ENCODE assay signal across 21 mouse cellular contexts in the genomic region with DNA sequence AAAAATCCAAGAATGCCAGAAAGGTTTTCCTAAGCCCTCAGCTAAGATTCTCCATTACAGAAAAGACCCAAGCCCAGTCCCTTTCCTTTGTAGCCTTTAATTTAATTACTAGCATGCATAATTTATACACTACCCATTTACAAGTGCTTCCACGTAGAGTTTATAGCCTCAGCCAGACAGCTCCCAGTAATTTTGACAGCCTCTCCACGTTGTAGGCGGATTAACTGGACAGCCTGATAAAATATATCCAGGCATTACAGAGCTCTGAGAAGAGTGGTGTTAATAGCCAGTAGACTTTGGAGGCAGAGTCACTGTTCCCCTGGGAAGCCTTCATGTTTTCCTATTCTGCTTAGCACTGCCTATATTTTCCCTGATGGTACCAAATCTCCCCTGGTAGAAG.
A peak's percentile ranks its signal among the peaks of the same experiment; 100 is the strongest.
DNase-seq lines count a peak whose midpoint lies in the region; ATAC-seq and TF ChIP-seq lines count a peak whose summit lies in the region.
"Had no signal": no experiment of that assay in that cellular context is flagged by ENCODE, and none has a peak within 500 bp of the region (broad histone marks: within the 10 kb centered on the region; RNA-seq: fewer than 3 reads in every experiment).

No protein-coding gene starts in this region.

- H3K36me3 ChIP-seq in midbrain, embryonic 12.5 days: no peaks in the 10 kb centered on the region
- H3K36me3 ChIP-seq in midbrain, embryonic 10.5 days: no peaks in the 10 kb centered on the region
- no peaks in the 10 kb centered on the region for H3K36me3 ChIP-seq in midbrain, embryonic 15.5 days (replicated peaks)
- H3K36me3 ChIP-seq: embryonic facial prominence, embryonic 13.5 days; heart, embryonic 15.5 days had no signal

- no peak for TF ChIP-seq POLR2A in brain, embryonic 14.5 days (IDR thresholded peaks at IDR 0.05; ENCODE audit: borderline replicate concordance, extremely low read depth, insufficient read depth, insufficient read length, poor library complexity, severe bottlenecking)

- peak; percentile 2 for DNase-seq in embryo, embryonic 11 days
- DNase-seq in embryo, embryonic 10.5 days (ENCODE audit: low spot score): no peak
- no peak for DNase-seq in midbrain, embryonic 10.5 days (ENCODE audit: low spot score)
- peak; percentile 55 for DNase-seq in brain, embryonic 14.5 days (ENCODE audit: low read depth)
- no peak for DNase-seq in ovary, postnatal 10 days (ENCODE audit: low spot score)
- no peak for DNase-seq in cerebellum, adult 11-12 months
- DNase-seq: adrenal gland, postnatal 25 days; B cell, adult 2 months; cerebellum, adult 8-10 months; cerebellum, postnatal 14 days; forebrain, postnatal 0 days; gastrocnemius, postnatal 14 days; heart, adult 2 months; heart, postnatal 14 days had no signal

- no peak for TF ChIP-seq CTCF in brain, embryonic 14.5 days (IDR thresholded peaks at IDR 0.05; ENCODE audit: borderline replicate concordance, extremely low read depth, insufficient read depth, insufficient read length)

- no peak overlapping the region for H3K4me2 ChIP-seq in midbrain, embryonic 12.5 days (replicated peaks)
- no peak overlapping the region for H3K4me2 ChIP-seq in midbrain, embryonic 15.5 days
- H3K4me2 ChIP-seq: embryonic facial prominence, embryonic 13.5 days; forebrain, embryonic 13.5 days; heart, embryonic 11.5 days; heart, embryonic 15.5 days had no signal

- H3K4me3 ChIP-seq in midbrain, embryonic 12.5 days: no peak overlapping the region
- no peak overlapping the region for H3K4me3 ChIP-seq in midbrain, embryonic 10.5 days
- no peak overlapping the region for H3K4me3 ChIP-seq in midbrain, embryonic 15.5 days
- H3K4me3 ChIP-seq: embryonic facial prominence, embryonic 13.5 days; forebrain, embryonic 13.5 days; heart, adult 2 months; heart, embryonic 15.5 days had no signal

- ATAC-seq in midbrain, embryonic 12.5 days (ENCODE audit: low FRiP score, low read depth): peak; percentile 66; the same call in 1 of the 2 replicates
- peak; percentile 67 for ATAC-seq in midbrain, embryonic 15.5 days (replicated peaks)
- ATAC-seq: forebrain, embryonic 13.5 days; forebrain, postnatal 0 days; hindbrain, postnatal 0 days had no signal

- WGBS in midbrain, embryonic 12.5 days: 40% methylated on average over 3 of the region's 3 CpGs
- 73% methylated on average over 3 of the region's 3 CpGs for WGBS in midbrain, embryonic 10.5 days
- 30% methylated on average over 3 of the region's 3 CpGs for WGBS in midbrain, embryonic 15.5 days

- H3K4me1 ChIP-seq in midbrain, embryonic 12.5 days: no peaks in the 10 kb centered on the region
- H3K4me1 ChIP-seq in midbrain, embryonic 10.5 days: no peaks in the 10 kb centered on the region
- H3K4me1 ChIP-seq in midbrain, embryonic 15.5 days: peaks cover 6% of the 10 kb centered on the region; the same call in 1 of the 2 replicates
- H3K4me1 ChIP-seq: embryonic facial prominence, embryonic 13.5 days; forebrain, embryonic 13.5 days; heart, embryonic 15.5 days had no signal

- no peaks in the 10 kb centered on the region for H3K27me3 ChIP-seq in midbrain, embryonic 12.5 days
- no peaks in the 10 kb centered on the region for H3K27me3 ChIP-seq in midbrain, embryonic 10.5 days (ENCODE audit: low read depth, poor library complexity, severe bottlenecking)
- no peaks in the 10 kb centered on the region for H3K27me3 ChIP-seq in midbrain, embryonic 15.5 days (replicated peaks)
- H3K27me3 ChIP-seq: embryonic facial prominence, embryonic 13.5 days; forebrain, embryonic 13.5 days; heart, embryonic 15.5 days had no signal

- no peak overlapping the region for H3K27ac ChIP-seq in midbrain, embryonic 12.5 days (replicated peaks)
- H3K27ac ChIP-seq in midbrain, embryonic 10.5 days (replicated peaks): no peak overlapping the region
- H3K27ac ChIP-seq in midbrain, embryonic 15.5 days: no peak overlapping the region
- H3K27ac ChIP-seq: embryonic facial prominence, embryonic 13.5 days; forebrain, embryonic 13.5 days; heart, adult 2 months; heart, embryonic 15.5 days; hindbrain, postnatal 0 days had no signal

- no peak overlapping the region for H3K9ac ChIP-seq in midbrain, embryonic 12.5 days (replicated peaks)
- no peak overlapping the region for H3K9ac ChIP-seq in midbrain, embryonic 15.5 days
- H3K9ac ChIP-seq: embryonic facial prominence, embryonic 13.5 days; forebrain, embryonic 13.5 days; forebrain, postnatal 0 days; heart, embryonic 15.5 days had no signal

- no peaks in the 10 kb centered on the region for H3K9me3 ChIP-seq in midbrain, embryonic 12.5 days
- H3K9me3 ChIP-seq in midbrain, embryonic 10.5 days (replicated peaks): no peaks in the 10 kb centered on the region
- no peaks in the 10 kb centered on the region for H3K9me3 ChIP-seq in midbrain, embryonic 15.5 days
- H3K9me3 ChIP-seq: embryonic facial prominence, embryonic 13.5 days; heart, embryonic 15.5 days had no signal

Comparison
In these comparisons a context has a peak if more than half of its experiments do, and no peak if none do; other contexts are left out.
1. DNase-seq: peak in embryo, embryonic 11 days (single experiment) and brain, embryonic 14.5 days (single experiment); none in embryo, embryonic 10.5 days (single experiment), midbrain, embryonic 10.5 days (single experiment), ovary, postnatal 10 days (single experiment) and cerebellum, adult 11-12 months (single experiment).